Mouse (Mus musculus) naive thymus-derived CD4-positive, alpha-beta T cell, adult 5 months (primary cell): ENCODE results near the gene Kif2a. TPM values are rescaled to one million over a fixed set of nuclear protein-coding genes. Genes with fewer than 3 reads are reported as not detected.

Experiments used
- polyA plus RNA-seq: library from polyadenylated mRNA; unstranded; fragments of 100-300 nt; shearing (Covaris generic); gene quantifications from one replicate; pipeline ENCODE4 v1.2.1, GENCODE M21; 2017

The Kif2a gene
- polyA plus RNA-seq = 7.8 TPM

DNA sequence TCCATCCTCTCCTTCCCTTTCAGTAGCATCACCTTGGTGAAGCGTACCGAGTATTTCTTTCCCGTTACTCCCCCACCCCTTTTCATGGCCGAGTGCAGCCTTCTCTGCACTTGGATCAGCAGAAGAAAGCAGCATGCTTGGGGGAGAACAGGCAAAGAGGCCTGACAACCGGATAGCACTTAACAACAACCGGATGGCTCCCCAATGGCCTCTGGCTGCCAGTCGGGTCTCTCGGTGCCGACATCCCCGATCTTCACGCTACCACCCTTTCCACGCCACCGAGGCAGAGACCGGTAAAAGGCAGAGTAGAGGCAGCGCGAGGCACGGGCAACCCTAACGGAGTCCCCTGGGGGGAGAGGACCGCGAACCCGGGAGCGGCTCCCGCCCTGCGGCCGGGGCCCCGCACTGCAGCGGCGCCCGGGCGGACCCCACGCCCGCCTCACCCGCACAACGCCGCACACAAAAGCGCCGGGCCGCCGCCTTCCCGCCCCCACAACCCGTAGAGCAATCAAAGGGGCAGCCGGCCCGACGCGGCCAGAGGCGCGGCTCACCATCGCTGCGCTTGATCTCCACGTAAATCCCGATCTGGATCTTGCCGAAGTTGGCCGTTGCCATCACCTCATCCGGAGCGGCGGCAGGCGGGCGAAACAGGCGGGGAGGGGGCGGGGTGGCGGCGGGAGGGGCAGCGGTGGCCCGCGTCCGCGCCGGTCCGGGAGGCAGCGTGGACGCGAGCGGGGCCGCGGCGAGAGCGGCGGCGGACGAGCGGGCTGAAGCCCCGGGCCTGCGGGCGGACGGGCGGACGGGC, at the start of gene Kif2a:
Gene Kif2a (minus strand): TSS at position 666 of the 805 bp plus-strand sequence.

DNA sequence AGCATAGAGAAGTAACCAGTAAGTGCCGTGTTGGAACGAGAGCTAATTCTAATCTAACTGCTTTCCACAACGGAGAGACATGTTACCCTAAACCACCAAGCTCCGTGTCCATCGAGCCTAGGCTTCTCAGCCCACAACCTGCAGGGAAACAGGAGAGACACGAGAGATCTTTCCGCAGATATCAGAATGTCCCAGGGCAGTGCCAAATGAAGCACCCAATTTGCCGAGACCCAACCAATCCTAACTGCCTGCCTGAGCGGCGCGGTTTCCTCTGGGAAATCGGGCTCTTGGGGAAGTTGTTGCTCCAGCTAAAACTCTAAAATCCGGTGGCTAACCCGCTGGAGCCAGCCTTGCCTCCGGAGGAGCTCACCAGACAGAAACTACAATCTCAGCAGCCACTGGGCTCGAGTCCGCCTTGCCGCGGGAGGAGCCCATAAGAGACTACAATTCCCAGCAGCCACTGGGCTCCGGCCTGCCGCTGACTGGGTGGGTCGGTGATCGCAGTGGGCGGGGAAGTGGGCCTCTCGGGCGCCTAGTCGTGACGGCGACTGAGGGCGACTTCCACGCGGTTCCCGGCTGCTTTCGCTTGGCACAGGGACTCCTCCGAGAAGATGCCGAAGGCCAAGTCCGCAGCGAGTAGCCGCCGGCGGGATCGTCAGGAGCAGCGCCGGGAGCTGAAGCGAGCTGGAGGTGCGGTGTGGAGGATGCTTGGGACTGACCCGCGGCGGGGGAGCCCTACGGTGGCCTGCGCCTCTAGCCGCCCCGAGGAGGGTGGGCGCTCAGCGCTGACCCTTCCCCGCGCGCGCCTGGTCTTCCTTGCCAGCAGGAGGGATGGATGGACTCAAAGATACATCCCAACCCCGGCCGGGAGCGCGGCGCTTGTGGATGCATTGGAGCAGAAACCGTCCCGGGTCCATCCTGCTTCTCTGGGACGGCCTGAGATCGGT, 75.1 kb downstream of the Kif2a start, which contains the start of gene Dimt1:
Gene Dimt1 (plus strand): TSS at position 534 of the 947 bp plus-strand sequence.

GRCm38 (mm10) chr13:106936256-106937137, 85.4 kb downstream of the Kif2a start, which contains the start of gene Ipo11:
TSS of gene Ipo11 (minus strand) at chr13:106936958.

Other genes with a start within 250 kb of the Kif2a start
- gene Ipo11, start 85.2 kb downstream of the Kif2a start, polyA plus RNA-seq = 17.5 TPM
- gene Dimt1, start 75.0 kb downstream of the Kif2a start, polyA plus RNA-seq = 29.3 TPM